Mouse (Mus musculus) forebrain, embryonic 12.5 days (tissue): ENCODE data around the gene Zcchc13. TPM values are rescaled to one million over a fixed set of nuclear protein-coding genes. Genes with fewer than 3 reads are reported as not detected.

Experiments
- ATAC-seq: fragments of 200-750 bp; cut with Nextera tagmentation; 2 replicates; pipeline ENCODE4 v1.8.0; 2017; ENCODE audit warnings: moderate TSS enrichment; ENCODE audit not compliant: low FRiP score
- H3K27ac ChIP-seq: fragments of 300-500 bp; sonication (generic); 2 replicates; pipeline ENCODE4 v1.5.1; 2016; ENCODE audit warnings: mild to moderate bottlenecking
- H3K27me3 ChIP-seq: fragments of 300-500 bp; sonication (generic); 2 replicates; pipeline ENCODE4 v1.6.1; 2016; ENCODE audit warnings: mild to moderate bottlenecking
- H3K36me3 ChIP-seq: fragments of 300-500 bp; sonication (generic); replicated peaks from 2 replicates; pipeline ENCODE4 v1.6.1; 2016; ENCODE audit warnings: mild to moderate bottlenecking
- H3K4me1 ChIP-seq: fragments of 300-500 bp; sonication (generic); 2 replicates; pipeline ENCODE4 v1.6.1; 2016
- H3K4me2 ChIP-seq: fragments of 300-500 bp; sonication (generic); 2 replicates; pipeline ENCODE4 v1.6.1; 2016; ENCODE audit warnings: mild to moderate bottlenecking, moderate library complexity
- H3K4me3 ChIP-seq: fragments of 300-500 bp; sonication (generic); replicated peaks from 2 replicates; pipeline ENCODE4 v1.5.1; 2016; ENCODE audit warnings: mild to moderate bottlenecking
- H3K9ac ChIP-seq: fragments of 300-500 bp; sonication (generic); 2 replicates; pipeline ENCODE4 v1.6.1; 2016; ENCODE audit warnings: mild to moderate bottlenecking
- H3K9me3 ChIP-seq: fragments of 300-500 bp; sonication (generic); 2 replicates; pipeline ENCODE4 v1.6.1; 2016
- WGBS: fragments of 180-500 bp; shearing (Covaris S2); methylation state at CpG from one replicate; pipeline ENCODE4 v1.1.7; 2016; 5-methylcytosine and 5-hydroxymethylcytosine counted together
- polyA plus RNA-seq: library from polyadenylated mRNA; unstranded; fragments of >200 nt; fragmentation: Nextera tagmentation; extraction: Ambion mirVana; gene quantifications from 2 replicates; pipeline ENCODE4 v1.2.1, GENCODE M21; 2016

Zcchc13 gene
- polyA plus RNA-seq = not detected in 2 replicates

GRCm38 (mm10) chrX:103630303-103630702 is at the start of gene Zcchc13:
Gene Zcchc13 (plus strand): TSS chrX:103630586.
- Histone ChIP-seq H3K27ac (no peak within 1 kb of the TSS), H3K36me3 (no peaks in the 10 kb centered on the region), H3K27me3 (peaks cover 23% of the 10 kb centered on the region), H3K4me1 (no peaks in the 10 kb centered on the region), H3K9ac (no peak within 1 kb of the TSS), H3K9me3 (no peaks in the 10 kb centered on the region), H3K4me2 (no peak within 1 kb of the TSS), H3K4me3 (no peak within 1 kb of the TSS)
- 86% methylated on average over 12 of the region's 12 CpGs for WGBS
- no peak for ATAC-seq

GRCm38 (mm10) chrX:103584262-103584661 is 46.1 kb upstream of the Zcchc13 start:
- H3K27ac ChIP-seq = no peak overlapping the region
- ATAC-seq = no peak
- no peak overlapping the region for H3K9ac ChIP-seq
- no peaks in the 10 kb centered on the region for H3K4me1 ChIP-seq
- H3K27me3 ChIP-seq = no peaks in the 10 kb centered on the region
- H3K36me3 ChIP-seq = peaks cover 4% of the 10 kb centered on the region; the same call in 1 of the 2 replicates
- H3K9me3 ChIP-seq = no peaks in the 10 kb centered on the region
- 88% methylated on average over 1 of the region's 1 CpGs for WGBS
- no peak overlapping the region for H3K4me2 ChIP-seq
- H3K4me3 ChIP-seq = no peak overlapping the region

GRCm38 (mm10) chrX:103592056-103592455 is 38.3 kb upstream of the Zcchc13 start:
- Histone ChIP-seq H3K4me2 (no peak overlapping the region), H3K4me1 (no peaks in the 10 kb centered on the region), H3K4me3 (no peak overlapping the region), H3K9me3 (no peaks in the 10 kb centered on the region), H3K9ac (no peak overlapping the region), H3K36me3 (peaks cover 23% of the 10 kb centered on the region), H3K27ac (no peak overlapping the region), H3K27me3 (no peaks in the 10 kb centered on the region)
- 91% methylated on average over 6 of the region's 6 CpGs for WGBS
- no peak for ATAC-seq

GRCm38 (mm10) chrX:103602553-103602952 is 27.8 kb upstream of the Zcchc13 start:
- no peak overlapping the region for H3K27ac ChIP-seq
- WGBS = 94% methylated on average over 5 of the region's 5 CpGs
- H3K4me1 ChIP-seq = no peaks in the 10 kb centered on the region
- no peaks in the 10 kb centered on the region for H3K9me3 ChIP-seq
- no peak overlapping the region for H3K4me2 ChIP-seq
- H3K9ac ChIP-seq = no peak overlapping the region
- no peak for ATAC-seq
- no peaks in the 10 kb centered on the region for H3K27me3 ChIP-seq
- H3K36me3 ChIP-seq = peaks cover 69% of the 10 kb centered on the region
- H3K4me3 ChIP-seq = no peak overlapping the region

GRCm38 (mm10) chrX:103604211-103604610 is 26.2 kb upstream of the Zcchc13 start:
- H3K27me3 ChIP-seq = no peaks in the 10 kb centered on the region
- no peaks in the 10 kb centered on the region for H3K9me3 ChIP-seq
- H3K36me3 ChIP-seq = peaks cover 65% of the 10 kb centered on the region
- H3K4me1 ChIP-seq = no peaks in the 10 kb centered on the region
- no peak overlapping the region for H3K4me3 ChIP-seq
- no peak for ATAC-seq
- H3K4me2 ChIP-seq = no peak overlapping the region
- no peak overlapping the region for H3K27ac ChIP-seq
- 87% methylated on average over 5 of the region's 5 CpGs for WGBS
- no peak overlapping the region for H3K9ac ChIP-seq

GRCm38 (mm10) chrX:103605473-103605872 is 24.9 kb upstream of the Zcchc13 start:
- H3K27ac ChIP-seq = no peak overlapping the region
- H3K9ac ChIP-seq = no peak overlapping the region
- ATAC-seq = no peak
- no peaks in the 10 kb centered on the region for H3K27me3 ChIP-seq
- no peaks in the 10 kb centered on the region for H3K4me1 ChIP-seq
- no peak overlapping the region for H3K4me2 ChIP-seq
- no peaks in the 10 kb centered on the region for H3K9me3 ChIP-seq
- 93% methylated on average over 8 of the region's 8 CpGs for WGBS
- no peak overlapping the region for H3K4me3 ChIP-seq
- H3K36me3 ChIP-seq = peaks cover 61% of the 10 kb centered on the region

- Histone ChIP-seq H3K27ac (no peak overlapping the region), H3K36me3 (peaks cover 29% of the 10 kb centered on the region), H3K27me3 (no peaks in the 10 kb centered on the region), H3K9me3 (no peaks in the 10 kb centered on the region), H3K4me3 (no peak overlapping the region), H3K9ac (no peak overlapping the region), H3K4me2 (no peak overlapping the region), H3K4me1 (no peaks in the 10 kb centered on the region)
- WGBS = 94% methylated on average over 5 of the region's 5 CpGs
- ATAC-seq = no peak
Observed at GRCm38 (mm10) chrX:103610401-103610800, 20.0 kb upstream of the Zcchc13 start.

GRCm38 (mm10) chrX:103611462-103611861 is 18.9 kb upstream of the Zcchc13 start:
- Histone ChIP-seq H3K9ac (no peak overlapping the region), H3K27me3 (no peaks in the 10 kb centered on the region), H3K4me3 (no peak overlapping the region), H3K4me1 (peaks cover 6% of the 10 kb centered on the region; the same call in 1 of the 2 replicates), H3K27ac (no peak overlapping the region), H3K4me2 (no peak overlapping the region), H3K9me3 (no peaks in the 10 kb centered on the region), H3K36me3 (peaks cover 23% of the 10 kb centered on the region)
- 83% methylated on average over 2 of the region's 2 CpGs for WGBS
- ATAC-seq = no peak

- 93% methylated on average over 24 of the region's 24 CpGs for WGBS
- ATAC-seq = no peak
- no peak overlapping the region for H3K4me3 ChIP-seq
- H3K27me3 ChIP-seq = no peaks in the 10 kb centered on the region
- H3K27ac ChIP-seq = no peak overlapping the region
- H3K4me2 ChIP-seq = no peak overlapping the region
- no peaks in the 10 kb centered on the region for H3K9me3 ChIP-seq
- peaks cover 10% of the 10 kb centered on the region for H3K4me1 ChIP-seq
- H3K9ac ChIP-seq = no peak overlapping the region
- peaks cover 4% of the 10 kb centered on the region; the same call in 1 of the 2 replicates for H3K36me3 ChIP-seq
Observed at GRCm38 (mm10) chrX:103614700-103615233, 15.6 kb upstream of the Zcchc13 start.

- Histone ChIP-seq H3K4me3 (peak overlapping the region; percentile 43), H3K27me3 (no peaks in the 10 kb centered on the region), H3K27ac (no peak overlapping the region), H3K36me3 (peaks cover 4% of the 10 kb centered on the region; the same call in 1 of the 2 replicates), H3K4me1 (peaks cover 10% of the 10 kb centered on the region), H3K9ac (peak overlapping the region; percentile 61), H3K4me2 (peak overlapping the region; percentile 58), H3K9me3 (no peaks in the 10 kb centered on the region)
- WGBS = 80% methylated on average over 4 of the region's 4 CpGs
- no peak for ATAC-seq
Observed at GRCm38 (mm10) chrX:103615453-103615852, 14.9 kb upstream of the Zcchc13 start.

- Histone ChIP-seq H3K4me2 (peak overlapping the region; percentile 58), H3K9ac (peak overlapping the region; percentile 61), H3K27me3 (no peaks in the 10 kb centered on the region), H3K27ac (peak overlapping the region; percentile 93), H3K9me3 (no peaks in the 10 kb centered on the region), H3K4me3 (peak overlapping the region; percentile 43), H3K4me1 (peaks cover 10% of the 10 kb centered on the region), H3K36me3 (peaks cover 4% of the 10 kb centered on the region; the same call in 1 of the 2 replicates)
- WGBS = 45% methylated on average over 19 of the region's 19 CpGs
- ATAC-seq = 0 out of 2 replicates have a peak, but pooled peaks have one; percentile 10
Observed at GRCm38 (mm10) chrX:103616162-103616535, 14.2 kb upstream of the Zcchc13 start.

GRCm38 (mm10) chrX:103616536-103617404 is 13.6 kb upstream of the Zcchc13 start:
- peak overlapping the region; percentile 58 for H3K4me2 ChIP-seq
- H3K27ac ChIP-seq = peak overlapping the region; percentile 93
- ATAC-seq = peak; percentile 96
- H3K4me1 ChIP-seq = peaks cover 14% of the 10 kb centered on the region
- peak overlapping the region; percentile 61 for H3K9ac ChIP-seq
- H3K36me3 ChIP-seq = peaks cover 4% of the 10 kb centered on the region; the same call in 1 of the 2 replicates
- H3K27me3 ChIP-seq = no peaks in the 10 kb centered on the region
- 2% methylated on average over 29 of the region's 50 CpGs for WGBS
- H3K9me3 ChIP-seq = no peaks in the 10 kb centered on the region
- peak overlapping the region; percentile 43 for H3K4me3 ChIP-seq
